Mouse (Mus musculus) hindbrain, postnatal 0 days (tissue): Measurements from ENCODE around the gene Zfp790. TPM values are rescaled to one million over a fixed set of nuclear protein-coding genes. Genes with fewer than 3 reads are reported as not detected.

Source experiments
- ATAC-seq: fragments of 200-750 bp; cut with Nextera tagmentation; 2 replicates; pipeline ENCODE4 v1.8.0; 2017; ENCODE audit warnings: mild to moderate bottlenecking, moderate TSS enrichment, moderate library complexity
- DNase-seq: peaks from one replicate; pipeline ENCODE4 v3.0.0-alpha.2; 2015; ENCODE audit warnings: low spot score
- H3K27ac ChIP-seq: fragments of 300-500 bp; sonication (generic); 2 replicates; pipeline ENCODE4 v1.5.1; 2014; ENCODE audit warnings: mild to moderate bottlenecking
- H3K27me3 ChIP-seq: fragments of 300-500 bp; sonication (generic); 2 replicates; pipeline ENCODE4 v1.6.1; 2014; ENCODE audit warnings: low read length, mixed read lengths; ENCODE audit not compliant: insufficient read depth
- H3K36me3 ChIP-seq: fragments of 300-500 bp; sonication (generic); 2 replicates; pipeline ENCODE4 v1.6.1; 2014; ENCODE audit warnings: low read length, mixed read lengths; ENCODE audit not compliant: insufficient read depth
- H3K4me1 ChIP-seq: fragments of 300-500 bp; sonication (generic); 2 replicates; pipeline ENCODE4 v1.6.1; 2014; ENCODE audit warnings: antibody characterized with exemption, low read length, mixed read lengths; ENCODE audit not compliant: insufficient read depth
- H3K4me2 ChIP-seq: fragments of 300-500 bp; sonication (generic); 2 replicates; pipeline ENCODE4 v1.6.1; 2014; ENCODE audit warnings: low read depth, mild to moderate bottlenecking, low read length, moderate library complexity, mixed read lengths
- H3K4me3 ChIP-seq: fragments of 300-500 bp; sonication (generic); 2 replicates; pipeline ENCODE4 v1.5.1; 2014; ENCODE audit warnings: low read length
- H3K9ac ChIP-seq: fragments of 300-500 bp; sonication (generic); replicated peaks from 2 replicates; pipeline ENCODE4 v1.6.1; 2014; ENCODE audit warnings: mild to moderate bottlenecking, low read length, moderate library complexity, mixed read lengths
- H3K9me3 ChIP-seq: fragments of 300-500 bp; sonication (generic); 2 replicates; pipeline ENCODE4 v1.6.1; 2016; ENCODE audit warnings: low read length, mixed read lengths
- CTCF ChIP-seq: IDR thresholded peaks from 2 replicates; pipeline ENCODE4 v1.5.1; 2016; ENCODE audit warnings: antibody characterized with exemption, control low read depth, low read depth
- WGBS: fragments of 180-500 bp; shearing (Covaris S2); extraction: QIAGEN DNeasy Blood & Tissue Kit; methylation state at CpG from one replicate; pipeline ENCODE4 v1.1.7; 2014; 5-methylcytosine and 5-hydroxymethylcytosine counted together
- polyA plus RNA-seq: library from polyadenylated mRNA; unstranded; fragments of >200 nt; fragmentation: Nextera tagmentation; extraction: Ambion mirVana; gene quantifications from 2 replicates; pipeline ENCODE4 v1.2.1, GENCODE M21; 2015
- total RNA-seq: library from RNA; depleted of rRNA; stranded (reverse); fragments of >200 nt; gene quantifications from 2 replicates; pipeline ENCODE4 v1.2.3, GENCODE M21; 2014

The Zfp790 gene
- total and polyA plus RNA-seq, 2 experiments from 2014 or later, result 6.4 to 8.8 TPM

DNA sequence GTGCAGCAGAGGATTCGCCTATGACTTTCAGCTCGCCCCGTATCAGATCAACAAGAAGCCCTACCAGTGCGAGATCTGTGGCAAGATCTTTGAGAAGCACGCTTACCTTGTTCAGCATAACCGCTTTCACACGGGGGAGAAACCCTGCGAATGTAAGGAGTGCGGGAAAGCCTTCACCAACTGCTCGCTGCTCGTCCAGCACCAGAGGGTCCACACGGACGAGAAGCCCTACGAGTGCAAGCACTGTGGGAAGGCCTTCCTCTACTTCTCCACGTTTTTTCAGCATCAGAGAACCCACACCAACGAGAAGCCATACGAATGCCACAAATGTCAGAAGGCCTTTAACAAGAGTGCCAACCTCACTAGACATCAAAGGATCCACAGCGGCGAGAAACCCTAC lies 39.3 kb upstream of the Zfp790 start:
- no peaks in the 10 kb centered on the region for H3K27me3 ChIP-seq
- DNase-seq (no peak), ATAC-seq (no peak)
- H3K9me3 ChIP-seq, result no peaks in the 10 kb centered on the region
- H3K4me3 ChIP-seq, result no peak overlapping the region
- H3K4me1 ChIP-seq, result no peaks in the 10 kb centered on the region
- H3K27ac ChIP-seq, result no peak overlapping the region
- peaks cover 53% of the 10 kb centered on the region for H3K36me3 ChIP-seq
- H3K9ac ChIP-seq, result no peak overlapping the region
- no peak for TF ChIP-seq CTCF
- WGBS, result 98% methylated on average over 19 of the region's 19 CpGs
- no peak overlapping the region for H3K4me2 ChIP-seq

DNA sequence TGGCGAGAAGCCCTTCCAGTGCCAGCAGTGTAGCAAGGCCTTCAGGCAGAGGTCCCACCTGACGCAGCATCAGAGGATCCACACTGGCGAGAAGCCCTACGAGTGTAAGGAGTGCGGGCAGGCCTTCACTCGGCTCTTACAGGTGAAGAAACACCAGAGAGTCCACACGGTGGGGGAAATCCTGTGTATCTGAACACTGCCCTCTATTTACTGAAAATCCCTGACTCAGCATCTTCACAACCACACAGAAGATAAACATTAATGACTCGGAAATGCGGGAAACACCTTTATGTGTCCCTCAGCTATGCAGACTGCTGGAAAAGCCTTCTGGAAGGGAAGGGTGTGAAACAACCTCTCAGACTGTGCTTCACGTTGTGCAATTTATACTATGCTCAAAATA lies 38.5 kb upstream of the Zfp790 start:
- DNase-seq (no peak), ATAC-seq (no peak)
- WGBS, result 94% methylated on average over 10 of the region's 10 CpGs
- TF ChIP-seq CTCF, result no peak
- H3K27me3 ChIP-seq, result no peaks in the 10 kb centered on the region
- no peak overlapping the region for H3K9ac ChIP-seq
- H3K9me3 ChIP-seq, result no peaks in the 10 kb centered on the region
- H3K4me1 ChIP-seq, result no peaks in the 10 kb centered on the region
- H3K27ac ChIP-seq, result no peak overlapping the region
- peaks cover 46% of the 10 kb centered on the region for H3K36me3 ChIP-seq
- no peak overlapping the region for H3K4me3 ChIP-seq
- no peak overlapping the region for H3K4me2 ChIP-seq

DNA sequence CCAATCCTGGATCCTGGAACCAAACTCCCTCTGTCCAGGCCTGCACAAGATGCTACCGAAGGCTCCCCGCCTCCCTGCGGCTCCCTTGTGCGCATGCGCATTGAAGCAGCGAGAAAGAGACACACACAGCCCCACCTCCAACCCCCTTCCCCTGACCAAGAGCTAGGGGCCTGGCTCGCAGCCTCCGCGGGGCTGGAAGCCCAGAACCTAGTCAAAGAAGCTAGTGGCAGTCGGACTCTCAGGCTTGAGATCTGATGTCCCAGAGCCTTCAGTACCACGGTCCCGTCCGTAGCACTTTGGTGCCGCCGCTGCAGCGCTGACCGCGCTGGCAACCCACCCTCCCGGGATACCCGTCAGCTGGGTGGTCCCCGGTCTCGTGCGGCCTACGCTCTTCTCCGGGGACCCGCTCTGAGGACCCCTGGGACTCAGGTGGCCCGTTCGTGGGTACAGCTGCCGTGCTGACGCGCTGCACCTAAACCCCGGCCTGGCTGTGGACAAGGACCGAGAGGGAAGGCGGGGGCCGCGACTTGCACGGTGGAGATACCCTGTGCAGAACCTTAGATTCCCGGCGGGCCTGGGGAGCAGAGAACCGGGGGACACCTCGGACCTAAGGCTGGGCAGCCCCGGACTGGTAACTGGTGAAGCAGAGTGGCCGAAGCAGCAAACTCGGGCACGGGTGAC lies 31.9 kb upstream of the Zfp790 start, which contains the start of gene Zfp30:
Zfp30 (plus strand) TSS at position 128 of the 681 bp plus-strand sequence.
- Histone ChIP-seq H3K9me3 (no peaks in the 10 kb centered on the region), H3K4me1 (peaks cover 7% of the 10 kb centered on the region), H3K4me3 (peak within 1 kb of the TSS; percentile 70), H3K27ac (peak within 1 kb of the TSS; percentile 92), H3K27me3 (no peaks in the 10 kb centered on the region), H3K36me3 (peaks cover 17% of the 10 kb centered on the region), H3K9ac (peak within 1 kb of the TSS; percentile 82), H3K4me2 (peak within 1 kb of the TSS; percentile 77)
- ATAC-seq (peak; percentile 97), DNase-seq (peak; percentile 97)
- TF ChIP-seq CTCF, result no peak
- under 1% methylated on average over 45 of the region's 45 CpGs for WGBS

DNA sequence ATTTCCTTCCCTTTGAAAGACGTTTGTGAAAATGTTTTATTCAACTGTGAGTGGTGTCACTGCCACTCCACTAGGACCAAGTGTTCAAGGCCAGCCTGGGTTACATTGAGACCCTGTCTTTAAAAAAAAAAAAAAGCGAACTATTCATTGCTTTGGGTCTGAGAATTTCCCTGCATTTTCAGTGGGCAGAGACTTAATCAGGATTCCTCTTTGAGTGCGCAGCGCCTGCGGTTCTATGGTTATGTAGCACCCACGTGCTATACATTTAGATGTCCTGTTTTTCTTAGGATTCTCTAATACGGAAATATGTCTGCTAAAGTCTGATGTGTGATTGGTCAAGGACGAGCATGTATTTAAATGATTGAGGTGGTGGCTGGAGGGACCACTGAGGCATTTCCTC lies 30.9 kb upstream of the Zfp790 start:
- no peak for ATAC-seq
- H3K27ac ChIP-seq, result no peak overlapping the region
- peaks cover 21% of the 10 kb centered on the region for H3K36me3 ChIP-seq
- H3K4me2 ChIP-seq, result peak overlapping the region; percentile 77
- H3K9ac ChIP-seq, result peak overlapping the region; percentile 82; the same call in 1 of the 2 replicates
- no peaks in the 10 kb centered on the region for H3K27me3 ChIP-seq
- no peaks in the 10 kb centered on the region for H3K9me3 ChIP-seq
- H3K4me3 ChIP-seq, result peak overlapping the region; percentile 70
- DNase-seq, result peak; percentile 21
- no peak for TF ChIP-seq CTCF
- H3K4me1 ChIP-seq, result peaks cover 7% of the 10 kb centered on the region
- 28% methylated on average over 8 of the region's 8 CpGs for WGBS

DNA sequence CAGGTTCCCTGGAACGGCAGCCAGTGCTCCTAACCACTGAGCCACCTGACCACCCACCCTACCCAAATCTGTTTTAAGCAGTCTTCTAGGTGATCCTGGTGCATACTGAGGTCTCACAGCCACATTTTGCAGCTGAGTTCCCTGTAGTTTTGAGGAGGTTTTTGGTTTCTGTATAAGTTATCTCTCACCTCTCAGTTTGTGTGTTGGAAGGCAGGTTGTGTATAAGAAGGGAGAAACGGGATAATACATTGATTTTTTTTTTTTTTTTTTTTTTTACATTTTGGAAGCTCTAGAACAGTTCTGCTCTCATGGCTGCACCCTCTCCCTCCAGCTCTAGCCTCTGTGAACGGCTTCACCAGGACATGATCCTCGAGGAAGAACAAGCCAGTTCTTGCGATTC lies 30.0 kb upstream of the Zfp790 start:
- no peak for TF ChIP-seq CTCF
- Histone ChIP-seq H3K27ac (no peak overlapping the region), H3K4me1 (peaks cover 7% of the 10 kb centered on the region), H3K4me3 (peak overlapping the region; percentile 70), H3K4me2 (peak overlapping the region; percentile 77), H3K36me3 (peaks cover 29% of the 10 kb centered on the region), H3K27me3 (no peaks in the 10 kb centered on the region), H3K9me3 (no peaks in the 10 kb centered on the region), H3K9ac (peak overlapping the region; percentile 82; the same call in 1 of the 2 replicates)
- DNase-seq (no peak), ATAC-seq (no peak)
- 76% methylated on average over 5 of the region's 5 CpGs for WGBS

DNA sequence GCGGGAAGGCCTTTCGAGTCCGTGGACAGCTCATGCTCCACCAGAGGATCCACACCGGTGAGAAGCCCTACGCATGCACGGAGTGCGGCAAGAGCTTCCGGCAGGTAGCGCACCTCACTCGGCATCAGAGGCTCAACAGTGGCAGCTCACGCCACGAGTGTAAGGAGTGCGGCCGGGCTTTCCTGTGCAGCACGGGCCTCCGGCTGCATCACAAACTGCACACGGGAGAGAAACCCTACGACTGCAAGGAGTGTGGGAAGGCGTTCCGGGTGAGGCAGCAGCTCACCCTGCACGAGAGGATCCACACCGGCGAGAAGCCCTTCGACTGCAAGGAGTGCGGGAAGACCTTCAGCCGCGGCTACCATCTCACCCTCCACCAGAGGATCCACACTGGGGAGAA lies 23.0 kb upstream of the Zfp790 start:
- TF ChIP-seq CTCF, result no peak
- Histone ChIP-seq H3K27me3 (no peaks in the 10 kb centered on the region), H3K4me2 (no peak overlapping the region), H3K36me3 (peaks cover 38% of the 10 kb centered on the region), H3K4me1 (no peaks in the 10 kb centered on the region), H3K9me3 (peaks cover 2% of the 10 kb centered on the region; the same call in 1 of the 2 replicates), H3K27ac (no peak overlapping the region), H3K9ac (no peak overlapping the region), H3K4me3 (no peak overlapping the region)
- 40% methylated on average over 27 of the region's 27 CpGs for WGBS
- no peak for DNase-seq
- no peak for ATAC-seq

DNA sequence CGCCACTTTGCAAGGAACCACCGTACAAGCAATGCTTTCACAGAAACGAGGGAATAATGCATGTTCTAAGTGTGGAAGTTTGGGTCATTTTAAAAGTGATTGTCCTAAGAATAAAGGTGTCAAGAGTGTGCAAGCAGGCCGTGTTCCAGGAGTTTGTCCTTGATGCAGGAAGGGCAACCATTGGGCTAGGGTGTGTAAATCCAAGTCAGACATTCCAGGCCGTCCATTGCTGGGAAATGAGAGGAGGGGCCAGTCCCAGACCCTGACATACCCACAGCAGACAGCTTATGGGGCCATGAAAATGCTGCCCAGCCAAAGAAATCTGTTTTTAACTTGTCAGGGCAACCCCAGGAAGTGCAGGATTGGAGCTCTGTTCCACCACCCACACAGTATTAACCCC lies 8.9 kb upstream of the Zfp790 start:
- H3K27ac ChIP-seq, result no peak overlapping the region
- 83% methylated on average over 5 of the region's 5 CpGs for WGBS
- no peak for DNase-seq
- H3K27me3 ChIP-seq, result no peaks in the 10 kb centered on the region
- ATAC-seq, result no peak
- no peaks in the 10 kb centered on the region for H3K36me3 ChIP-seq
- no peaks in the 10 kb centered on the region for H3K9me3 ChIP-seq
- H3K9ac ChIP-seq, result no peak overlapping the region
- no peak overlapping the region for H3K4me2 ChIP-seq
- H3K4me3 ChIP-seq, result no peak overlapping the region
- H3K4me1 ChIP-seq, result no peaks in the 10 kb centered on the region
- TF ChIP-seq CTCF, result no peak
